In genomic region chr9:96909503-96909902, GRCm38 (mm10) we compare ENCODE assay signal across 28 mouse cellular contexts.
"Had no signal": no experiment of that assay in that cellular context is flagged by ENCODE, and none has a peak within 500 bp of the region (broad histone marks: within the 10 kb centered on the region; RNA-seq: fewer than 3 reads in every experiment).

No protein-coding gene starts in this region.

- H3K27me3 ChIP-seq: embryonic facial prominence, embryonic 12.5 days; embryonic facial prominence, embryonic 13.5 days; embryonic facial prominence, embryonic 15.5 days; forebrain, embryonic 12.5 days; forebrain, embryonic 13.5 days; forebrain, embryonic 15.5 days had no signal

- H3K4me3 ChIP-seq: embryonic facial prominence, embryonic 10.5 days; embryonic facial prominence, embryonic 12.5 days; embryonic facial prominence, embryonic 13.5 days; embryonic facial prominence, embryonic 15.5 days; erythroblast, embryonic 14.5 days; forebrain, embryonic 10.5 days; forebrain, embryonic 12.5 days; forebrain, embryonic 13.5 days; forebrain, embryonic 15.5 days; gastrocnemius, adult 2 months had no signal

- ATAC-seq: forebrain, embryonic 13.5 days; forebrain, embryonic 14.5 days; forebrain, embryonic 15.5 days; forebrain, embryonic 16.5 days; forebrain, postnatal 0 days had no signal

- H3K36me3 ChIP-seq: embryonic facial prominence, embryonic 10.5 days; embryonic facial prominence, embryonic 12.5 days; embryonic facial prominence, embryonic 13.5 days; embryonic facial prominence, embryonic 15.5 days; forebrain, embryonic 10.5 days; forebrain, embryonic 12.5 days; forebrain, embryonic 15.5 days had no signal

- H3K9ac ChIP-seq: embryonic facial prominence, embryonic 12.5 days; embryonic facial prominence, embryonic 13.5 days; embryonic facial prominence, embryonic 15.5 days; forebrain, embryonic 12.5 days; forebrain, embryonic 13.5 days; forebrain, embryonic 15.5 days; forebrain, postnatal 0 days had no signal

- H3K27ac ChIP-seq: embryonic facial prominence, embryonic 10.5 days; embryonic facial prominence, embryonic 12.5 days; embryonic facial prominence, embryonic 13.5 days; embryonic facial prominence, embryonic 15.5 days; forebrain, embryonic 10.5 days; forebrain, embryonic 12.5 days; forebrain, embryonic 13.5 days; forebrain, embryonic 15.5 days; gastrocnemius, adult 2 months had no signal

- H3K9me3 ChIP-seq: embryonic facial prominence, embryonic 10.5 days; embryonic facial prominence, embryonic 12.5 days; embryonic facial prominence, embryonic 13.5 days; embryonic facial prominence, embryonic 15.5 days; forebrain, embryonic 10.5 days; forebrain, embryonic 12.5 days; forebrain, embryonic 13.5 days; forebrain, embryonic 15.5 days had no signal

- DNase-seq: cerebellum, adult 18-20 months; cerebellum, adult 2 months; cerebellum, adult 8-10 months; cerebellum, adult 9-10 months; cerebellum, adult 9-11 months; cerebellum, postnatal 10 days; cerebellum, postnatal 14 days; cerebellum, postnatal 25 days; cerebellum, postnatal 36 days; embryo, embryonic 11 days; forebrain, postnatal 0 days; gastrocnemius, adult 2 months; gastrocnemius, postnatal 10 days; gastrocnemius, postnatal 14 days; gastrocnemius, postnatal 25 days; gastrocnemius, postnatal 36 days; heart, adult 11 months had no signal

- H3K4me1 ChIP-seq: embryonic facial prominence, embryonic 10.5 days; embryonic facial prominence, embryonic 12.5 days; embryonic facial prominence, embryonic 13.5 days; embryonic facial prominence, embryonic 15.5 days; forebrain, embryonic 10.5 days; forebrain, embryonic 12.5 days had no signal

- H3K4me2 ChIP-seq: embryonic facial prominence, embryonic 12.5 days; embryonic facial prominence, embryonic 13.5 days; embryonic facial prominence, embryonic 15.5 days; forebrain, embryonic 12.5 days; forebrain, embryonic 13.5 days; forebrain, embryonic 15.5 days had no signal
